Mouse (Mus musculus) gastrocnemius, adult 2 months (tissue): ENCODE measurements around the gene Fam136a. TPM values are rescaled to one million over a fixed set of nuclear protein-coding genes. Genes with fewer than 3 reads are reported as not detected.

Experiments
- DNase-seq: peaks from one replicate; pipeline ENCODE4 v3.0.0; 2022
- H3K27ac ChIP-seq: fragments of 200-600 bp; 2 replicates; pipeline ENCODE4 v1.8.1; 2022; ENCODE audit warnings: mild to moderate bottlenecking
- H3K4me3 ChIP-seq: fragments of 200-600 bp; 2 replicates; pipeline ENCODE4 v1.8.1; 2022; ENCODE audit warnings: mild to moderate bottlenecking, moderate library complexity
- CTCF ChIP-seq: fragments of 200-600 bp; IDR thresholded peaks from 2 replicates; pipeline ENCODE4 v1.8.1; 2022; ENCODE audit warnings: antibody characterized with exemption, mild to moderate bottlenecking, moderate library complexity
- intact Hi-C: fragments of 180-260 bp; cut with DNase I; formaldehyde crosslinking; loops from one replicate; pipeline ENCODE4 v1.15.1; 2025
- total RNA-seq, 2 experiments: library from RNA; stranded (reverse); gene quantifications; 2 replicates each; pipeline ENCODE4 v1.2.3; 2021

Fam136a gene
- total RNA-seq, 2 experiments from 2014 or later, result 11.7 to 17.6 TPM

- no peak for DNase-seq
- TF ChIP-seq CTCF, result no peak
- Histone ChIP-seq H3K4me3 (no peak overlapping the region), H3K27ac (no peak overlapping the region)
- intact Hi-C loops, result no loop called here
These were observed 21.8 kb upstream of the Fam136a start for GRCm38 (mm10) chr6:86343656-86344055.

GRCm38 (mm10) chr6:86346063-86346462 is 19.4 kb upstream of the Fam136a start:
- no peak overlapping the region for H3K4me3 ChIP-seq
- DNase-seq, result no peak
- no peak for TF ChIP-seq CTCF
- intact Hi-C loops, result no loop called here
- H3K27ac ChIP-seq, result no peak overlapping the region

GRCm38 (mm10) chr6:86349257-86349656 is 16.2 kb upstream of the Fam136a start:
- H3K27ac ChIP-seq, result no peak overlapping the region
- peak; percentile 31 for TF ChIP-seq CTCF
- intact Hi-C loops, result no loop called here

GRCm38 (mm10) chr6:86354948-86355347 is 10.5 kb upstream of the Fam136a start:
- TF ChIP-seq CTCF, result 0 out of 2 replicates have a peak, but pooled peaks have one; percentile 2
- no peak overlapping the region for H3K4me3 ChIP-seq
- H3K27ac ChIP-seq, result no peak overlapping the region
- DNase-seq, result no peak
- intact Hi-C loops, result loop anchor here (10.0 kb wide), 1 partner anchor 320 kb away; no protein-coding TSS in a partner anchor

More at GRCm38 (mm10) chr6:86349257-86349656, 16.2 kb upstream of the Fam136a start:
- H3K4me3 ChIP-seq, result no peak overlapping the region
- no peak for DNase-seq

GRCm38 (mm10) chr6:86356956-86357355 is 8.5 kb upstream of the Fam136a start:
- TF ChIP-seq CTCF, result no peak
- no peak for DNase-seq
- no peak overlapping the region for H3K27ac ChIP-seq
- intact Hi-C loops, result loop anchor here (10.0 kb wide), 1 partner anchor 322 kb away; no protein-coding TSS in a partner anchor
- no peak overlapping the region for H3K4me3 ChIP-seq

GRCm38 (mm10) chr6:86360691-86361090 is 4.8 kb upstream of the Fam136a start:
- no peak for TF ChIP-seq CTCF
- no peak overlapping the region for H3K27ac ChIP-seq
- intact Hi-C loops, result loop anchor here (5.0 kb wide), 1 partner anchor 218 kb away; no protein-coding TSS in a partner anchor
- H3K4me3 ChIP-seq, result no peak overlapping the region
- no peak for DNase-seq

GRCm38 (mm10) chr6:86361373-86361772 is 4.1 kb upstream of the Fam136a start:
- Histone ChIP-seq H3K4me3 (no peak overlapping the region), H3K27ac (no peak overlapping the region)
- intact Hi-C loops, result loop anchor here (5.0 kb wide), 1 partner anchor 219 kb away; no protein-coding TSS in a partner anchor
- TF ChIP-seq CTCF, result no peak
- DNase-seq, result no peak

GRCm38 (mm10) chr6:86364442-86365141 is 854 bp upstream of the Fam136a start:
- H3K4me3 ChIP-seq, result peak overlapping the region; percentile 73
- peak; percentile 96 for TF ChIP-seq CTCF
- peak overlapping the region; percentile 95 for H3K27ac ChIP-seq
- intact Hi-C loops, result loop anchor here (1.0 to 5.0 kb wide), 5 partner anchors 37 to 404 kb away; partner anchors contain the start of gene Dusp11
- DNase-seq, result peak; percentile 73

GRCm38 (mm10) chr6:86366125-86366852 is 843 bp downstream of the Fam136a start:
- no peak for TF ChIP-seq CTCF
- Histone ChIP-seq H3K4me3 (peak overlapping the region; percentile 73), H3K27ac (peak overlapping the region; percentile 95)
- peak; percentile 52 for DNase-seq
- intact Hi-C loops, result no loop called here

- intact Hi-C loops, result no loop called here
- no peak for DNase-seq
- no peak for TF ChIP-seq CTCF
- Histone ChIP-seq H3K4me3 (no peak overlapping the region), H3K27ac (peak overlapping the region; percentile 95)
These were observed 1.4 kb downstream of the Fam136a start for GRCm38 (mm10) chr6:86366853-86367249.

- Histone ChIP-seq H3K27ac (no peak overlapping the region), H3K4me3 (no peak overlapping the region)
- no peak for DNase-seq
- intact Hi-C loops, result no loop called here
- TF ChIP-seq CTCF, result no peak
These were observed 3.0 kb downstream of the Fam136a start for GRCm38 (mm10) chr6:86368479-86368878.

GRCm38 (mm10) chr6:86370093-86370713 is 4.8 kb downstream of the Fam136a start:
- H3K27ac ChIP-seq, result peak overlapping the region; percentile 94; the same call in 1 of the 2 replicates

More at GRCm38 (mm10) chr6:86370093-86370713, 4.8 kb downstream of the Fam136a start:
- intact Hi-C loops, result no loop called here
- H3K4me3 ChIP-seq, result peak overlapping the region; percentile 80
- DNase-seq, result no peak
- peak; percentile 41 for TF ChIP-seq CTCF
